Mouse (Mus musculus) forebrain, embryonic 14.5 days (tissue): Measurements from ENCODE around the gene Spint2. TPM values are rescaled to one million over a fixed set of nuclear protein-coding genes. Genes with fewer than 3 reads are reported as not detected.
"Not testable (repeated sequence)": the region's sequence is repeated elsewhere in the genome, so short reads cannot be mapped to it uniquely, and the experiment has no call there.

Experiments
- ATAC-seq: fragments of 200-750 bp; cut with Nextera tagmentation; 2 replicates; pipeline ENCODE4 v1.8.0; 2017; ENCODE audit warnings: mild to moderate bottlenecking, moderate library complexity
- DNase-seq: peaks from one replicate; pipeline ENCODE4 v3.0.0-alpha.2; 2015; ENCODE audit warnings: low spot score
- H3K27ac ChIP-seq: fragments of 300-500 bp; sonication (generic); 2 replicates; pipeline ENCODE4 v1.5.1; 2014; ENCODE audit warnings: low read depth, mild to moderate bottlenecking, control low read depth, low read length, moderate library complexity
- H3K27me3 ChIP-seq: fragments of 300-500 bp; sonication (generic); replicated peaks from 2 replicates; pipeline ENCODE4 v1.6.1; 2014; ENCODE audit warnings: low read length, control low read depth, mixed read lengths; ENCODE audit not compliant: control insufficient read depth, insufficient read depth
- H3K36me3 ChIP-seq: fragments of 300-500 bp; sonication (generic); 2 replicates; pipeline ENCODE4 v1.6.1; 2014; ENCODE audit warnings: low read length, control low read depth; ENCODE audit not compliant: control insufficient read depth, insufficient read depth
- H3K4me1 ChIP-seq: fragments of 300-500 bp; sonication (generic); 2 replicates; pipeline ENCODE4 v1.6.1; 2014; ENCODE audit warnings: antibody characterized with exemption, low read length, control low read depth; ENCODE audit not compliant: control insufficient read depth, insufficient read depth
- H3K4me2 ChIP-seq: fragments of 300-500 bp; sonication (generic); 2 replicates; pipeline ENCODE4 v1.6.1; 2014; ENCODE audit warnings: mild to moderate bottlenecking, control low read depth, low read length
- H3K4me3 ChIP-seq: fragments of 300-500 bp; sonication (generic); 2 replicates; pipeline ENCODE4 v1.5.1; 2014; ENCODE audit warnings: low read depth, low read length, control low read depth
- H3K9ac ChIP-seq: fragments of 300-500 bp; sonication (generic); 2 replicates; pipeline ENCODE4 v1.6.1; 2014; ENCODE audit warnings: mild to moderate bottlenecking, low read length, control low read depth, moderate library complexity
- H3K9me3 ChIP-seq: fragments of 300-500 bp; sonication (generic); replicated peaks from 2 replicates; pipeline ENCODE4 v1.6.1; 2016; ENCODE audit warnings: low read length, control low read depth, mixed read lengths; ENCODE audit not compliant: control insufficient read depth
- WGBS: fragments of 180-500 bp; shearing (Covaris S2); extraction: QIAGEN DNeasy Blood & Tissue Kit; methylation state at CpG from one replicate; pipeline ENCODE4 v1.1.7; 2014; 5-methylcytosine and 5-hydroxymethylcytosine counted together
- polyA plus RNA-seq: library from polyadenylated mRNA; unstranded; fragments of >200 nt; fragmentation: Nextera tagmentation; extraction: Ambion mirVana; gene quantifications from 2 replicates; pipeline ENCODE4 v1.2.1, GENCODE M21; 2014

The Spint2 gene
- polyA plus RNA-seq, 1 experiment from 2014 or later = 46.6 TPM

DNA sequence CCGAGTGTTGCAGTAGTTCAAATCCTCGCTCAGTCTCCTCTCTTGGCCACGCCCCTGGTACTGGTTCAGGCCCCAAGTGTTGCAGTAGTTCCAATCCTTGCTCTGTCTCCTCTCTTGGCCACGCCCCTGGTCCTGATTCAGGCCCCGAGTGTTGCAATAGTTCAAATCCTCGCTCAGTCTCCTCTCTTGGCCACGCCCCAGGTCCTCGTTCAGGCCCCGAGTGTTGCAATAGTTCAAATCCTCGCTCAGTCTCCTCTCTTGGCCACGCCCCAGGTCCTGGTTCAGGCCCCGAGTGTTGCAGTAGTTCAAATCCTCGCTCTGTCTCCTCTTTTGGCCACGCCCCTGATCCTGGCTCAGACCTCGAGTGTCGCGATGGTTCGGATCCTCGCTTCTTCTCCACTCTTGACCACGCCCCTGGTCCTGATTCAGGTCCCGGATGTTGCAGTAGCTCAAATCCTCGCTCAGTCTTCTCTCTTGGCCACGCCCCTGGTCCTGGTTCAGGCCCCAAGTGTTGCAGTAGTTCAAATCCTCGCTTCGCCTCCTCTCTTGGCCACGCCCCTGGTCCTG is 69.4 kb downstream of the Spint2 start:
- Histone ChIP-seq H3K4me1 (no peaks in the 10 kb centered on the region), H3K4me2 (no peak overlapping the region), H3K4me3 (no peak overlapping the region), H3K9me3 (no peaks in the 10 kb centered on the region), H3K9ac (no peak overlapping the region), H3K36me3 (no peaks in the 10 kb centered on the region), H3K27me3 (no peaks in the 10 kb centered on the region), H3K27ac (no peak overlapping the region)
- DNase-seq (no peak), ATAC-seq (no peak)
- WGBS = 18% methylated on average over 26 of the region's 26 CpGs

DNA sequence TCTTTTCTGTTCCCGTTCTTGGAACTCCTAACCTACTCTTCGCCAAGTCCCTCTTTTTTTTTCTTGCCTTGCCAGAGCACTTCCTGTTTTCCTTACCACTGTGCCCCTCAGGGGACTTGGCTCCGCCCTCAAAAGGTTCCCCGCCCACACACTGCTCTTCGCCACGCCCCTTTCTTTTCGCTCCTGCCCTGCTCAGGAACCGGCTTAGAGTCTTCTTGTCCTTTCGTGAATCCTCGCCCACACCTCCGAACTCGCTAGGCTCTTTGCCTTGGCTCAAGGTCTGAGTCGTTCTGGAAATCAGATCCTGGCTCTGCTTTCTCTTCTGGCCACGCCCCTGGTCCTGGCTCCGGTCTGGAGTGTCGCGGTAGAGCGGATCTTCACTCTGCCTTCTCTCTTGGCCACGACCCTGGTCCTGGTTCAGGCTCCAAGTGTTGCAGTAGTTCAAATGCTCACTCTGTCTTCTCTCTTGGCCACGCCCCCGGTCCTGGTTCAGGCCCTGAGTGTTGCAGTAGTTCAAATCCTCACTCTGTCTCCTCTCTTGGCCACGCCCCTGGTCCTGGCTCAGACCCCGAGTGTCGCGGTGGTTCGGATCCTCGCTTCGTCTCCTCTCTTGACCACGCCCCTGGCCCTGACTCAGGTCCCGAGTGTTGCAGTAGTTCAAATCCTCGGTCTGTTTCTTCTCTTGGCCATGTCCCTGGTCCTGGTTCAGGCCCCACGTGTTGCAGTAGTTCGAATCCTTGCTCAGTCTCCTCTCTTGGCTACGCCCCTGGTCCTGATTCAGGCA is 70.1 kb downstream of the Spint2 start:
- Histone ChIP-seq H3K4me3 (peak overlapping the region; percentile 21), H3K9ac (no peak overlapping the region; the same call in 1 of the 2 replicates), H3K27ac (no peak overlapping the region), H3K9me3 (no peaks in the 10 kb centered on the region), H3K27me3 (no peaks in the 10 kb centered on the region), H3K36me3 (no peaks in the 10 kb centered on the region), H3K4me2 (peak overlapping the region; percentile 44), H3K4me1 (no peaks in the 10 kb centered on the region)
- DNase-seq (peak; percentile 62), ATAC-seq (peak; percentile 54; the same call in 1 of the 2 replicates)
- 6% methylated on average over 34 of the region's 34 CpGs for WGBS

- peak overlapping the region; percentile 44 for H3K4me2 ChIP-seq
- H3K36me3 ChIP-seq, DNase-seq, H3K27me3 ChIP-seq, H3K9me3 ChIP-seq, H3K4me1 ChIP-seq, H3K27ac ChIP-seq, ATAC-seq, H3K9ac ChIP-seq: not testable (repeated sequence)
- peak overlapping the region; percentile 21 for H3K4me3 ChIP-seq
- WGBS = 33% methylated on average over 13 of the region's 15 CpGs
These were observed 70.7 kb downstream of the Spint2 start for GRCm38 (mm10) chr7:29211013-29211412.

Other genes starting within 250 kb of the Spint2 start
- 5.0 and 6.2 TPM in 2 replicates for gene Ryr1, start 156.7 kb downstream of the Spint2 start, polyA plus RNA-seq
- gene Rasgrp4, start 147.1 kb downstream of the Spint2 start, polyA plus RNA-seq = 0.47 and 0.99 TPM in 2 replicates
- 17.3 and 18.0 TPM in 2 replicates for gene Fam98c, start 125.7 kb downstream of the Spint2 start, polyA plus RNA-seq
- 0.14 and 0.36 TPM in 2 replicates for gene Ggn, start 111.7 kb downstream of the Spint2 start, polyA plus RNA-seq
- 4.4 and 5.5 TPM in 2 replicates for gene Spred3, start 111.5 kb downstream of the Spint2 start, polyA plus RNA-seq
- gene Psmd8, start 101.2 kb downstream of the Spint2 start, polyA plus RNA-seq = 337 and 364 TPM in 2 replicates
- gene Catsperg1, start 67.9 kb downstream of the Spint2 start, polyA plus RNA-seq = 0.85 and 1.6 TPM in 2 replicates
- 0.22 and 0.46 TPM in 2 replicates for gene Kcnk6, start 49.4 kb downstream of the Spint2 start, polyA plus RNA-seq
- 88.2 and 96.2 TPM in 2 replicates for gene Yif1b, start 43.6 kb downstream of the Spint2 start, polyA plus RNA-seq
- 0.37 and 1.2 TPM in 2 replicates for gene 2200002D01Rik, start 33.4 kb downstream of the Spint2 start, polyA plus RNA-seq
- 5.7 and 9.8 TPM in 2 replicates for gene Ppp1r14a, start 7.4 kb upstream of the Spint2 start, polyA plus RNA-seq
- 167 and 205 TPM in 2 replicates for gene Dpf1, start 22.0 kb upstream of the Spint2 start, polyA plus RNA-seq
- gene Sipa1l3, start 236.7 kb upstream of the Spint2 start, polyA plus RNA-seq = 6.2 and 11.9 TPM in 2 replicates